Comparison of ENCODE assay signal across 8 mouse cellular contexts in genomic region chr12:83987583-83988441, GRCm38 (mm10). TPM values are rescaled to one million over a fixed set of nuclear protein-coding genes. Genes with fewer than 3 reads are reported as not detected.
DNase-seq lines count a peak whose midpoint lies in the region; ATAC-seq and TF ChIP-seq lines count a peak whose summit lies in the region.

Gene Acot2, plus strand, starts transcription at chr12:83987861.

- peaks cover 17% of the 10 kb centered on the region for H3K4me1 ChIP-seq in E14TG2a.4 (replicated peaks; ENCODE audit: low read depth, low read length)
- peaks cover 4% of the 10 kb centered on the region for H3K4me1 ChIP-seq in forebrain, embryonic 12.5 days
- H3K4me1 ChIP-seq in heart, embryonic 16.5 days (ENCODE audit: control insufficient read depth, insufficient read depth, low read length): peaks cover 14% of the 10 kb centered on the region
- peaks cover 0 to 6% of the 10 kb centered on the region in 2 experiments; a peak in 2 of 4 replicates for H3K4me1 ChIP-seq in liver, embryonic 14.5 days (replicated peaks; ENCODE audit: control insufficient read depth in 2 of 2, insufficient read depth in 2 of 2, low read length in 1 of 2)
- H3K4me1 ChIP-seq in stomach, embryonic 15.5 days: 0 out of 2 replicates have a peak, but pooled peaks cover 3% of the 10 kb centered on the region

- TF ChIP-seq CTCF in E14TG2a.4 (conservative IDR thresholded peaks at IDR 0.05; ENCODE audit: low read length): peak; percentile 28
- TF ChIP-seq CTCF in liver, embryonic 14.5 days (IDR thresholded peaks at IDR 0.05; ENCODE audit: low read depth): peak; percentile 66

- H3K27ac ChIP-seq in forebrain, embryonic 12.5 days: peak within 1 kb of the TSS; percentile 82
- peak within 1 kb of the TSS; percentile 99 for H3K27ac ChIP-seq in heart, embryonic 16.5 days (ENCODE audit: low read length)
- H3K27ac ChIP-seq in liver, embryonic 14.5 days: peak within 1 kb of the TSS; percentile 50
- peak within 1 kb of the TSS; percentile 91 for H3K27ac ChIP-seq in stomach, embryonic 15.5 days

- H3K4me3 ChIP-seq in E14TG2a.4 (replicated peaks; ENCODE audit: low read length): peak within 1 kb of the TSS; percentile 84
- peak within 1 kb of the TSS; percentile 65 for H3K4me3 ChIP-seq in forebrain, embryonic 12.5 days (replicated peaks)
- H3K4me3 ChIP-seq in heart, embryonic 16.5 days (ENCODE audit: low read length): peak within 1 kb of the TSS; percentile 70
- peak within 1 kb of the TSS; percentile 66 to 70 for H3K4me3 ChIP-seq in liver, embryonic 14.5 days (ENCODE audit: insufficient read depth in 1 of 2, low read depth in 2 of 2, low read length in 2 of 2)
- H3K4me3 ChIP-seq in stomach, embryonic 15.5 days (replicated peaks): peak within 1 kb of the TSS; percentile 65

- WGBS in forebrain, embryonic 12.5 days: under 1% methylated on average over 80 of the region's 80 CpGs
- WGBS in heart, embryonic 16.5 days: under 1% methylated on average over 79 of the region's 80 CpGs
- 1% methylated on average over 80 of the region's 80 CpGs for WGBS in liver, embryonic 14.5 days (ENCODE audit: insufficient replicate concordance)
- WGBS in stomach, embryonic 15.5 days: under 1% methylated on average over 80 of the region's 80 CpGs

- peaks cover 39% of the 10 kb centered on the region for H3K27me3 ChIP-seq in E14TG2a.4 (ENCODE audit: insufficient read depth, low read length)
- no peaks in the 10 kb centered on the region for H3K27me3 ChIP-seq in forebrain, embryonic 12.5 days
- H3K27me3 ChIP-seq in heart, embryonic 16.5 days (ENCODE audit: control insufficient read depth, insufficient read depth, low read length): no peaks in the 10 kb centered on the region
- H3K27me3 ChIP-seq in liver, embryonic 14.5 days (ENCODE audit: control insufficient read depth, insufficient read depth, low read length): no peaks in the 10 kb centered on the region
- no peaks in the 10 kb centered on the region for H3K27me3 ChIP-seq in stomach, embryonic 15.5 days (replicated peaks)

- DNase-seq in c-Kit-positive CD71-positive TER-119-positive erythroid progenitor cells, embryonic 14.5 days (ENCODE audit: low spot score): peak; percentile 53
- DNase-seq in kidney, postnatal 25 days: peak; percentile 77 to 89
- DNase-seq in liver, embryonic 14.5 days (ENCODE audit: low read depth in 3 of 3, low spot score in 3 of 3): peak in 1 of 3 experiments; percentile 56
- peak; percentile 85 for DNase-seq in neural tube, embryonic 10.5 days (ENCODE audit: extremely low spot score, low spot score)

- peak within 1 kb of the TSS; percentile 66 for H3K4me2 ChIP-seq in forebrain, embryonic 12.5 days
- H3K4me2 ChIP-seq in heart, embryonic 16.5 days (ENCODE audit: low read depth, low read length): peak within 1 kb of the TSS; percentile 67
- H3K4me2 ChIP-seq in liver, embryonic 14.5 days (ENCODE audit: low read depth): peak within 1 kb of the TSS; percentile 75
- H3K4me2 ChIP-seq in stomach, embryonic 15.5 days: peak within 1 kb of the TSS; percentile 61

- H3K36me3 ChIP-seq in E14TG2a.4 (ENCODE audit: insufficient read depth, low read length): no peaks in the 10 kb centered on the region
- H3K36me3 ChIP-seq in forebrain, embryonic 12.5 days (replicated peaks): no peaks in the 10 kb centered on the region
- H3K36me3 ChIP-seq in heart, embryonic 16.5 days (ENCODE audit: control insufficient read depth, insufficient read depth): no peaks in the 10 kb centered on the region; the same call in 1 of the 2 replicates
- H3K36me3 ChIP-seq in liver, embryonic 14.5 days (replicated peaks; ENCODE audit: control insufficient read depth, insufficient read depth, low read depth): no peaks in the 10 kb centered on the region
- H3K36me3 ChIP-seq in stomach, embryonic 15.5 days: no peaks in the 10 kb centered on the region

- H3K9me3 ChIP-seq in E14TG2a.4 (ENCODE audit: low read length): peaks cover 4% of the 10 kb centered on the region; the same call in 1 of the 2 replicates
- no peaks in the 10 kb centered on the region for H3K9me3 ChIP-seq in forebrain, embryonic 12.5 days
- no peaks in the 10 kb centered on the region; the same call in 1 of the 2 replicates for H3K9me3 ChIP-seq in heart, embryonic 16.5 days (replicated peaks; ENCODE audit: control insufficient read depth, low read length)
- H3K9me3 ChIP-seq in liver, embryonic 14.5 days (ENCODE audit: control insufficient read depth, low read length): no peaks in the 10 kb centered on the region
- no peaks in the 10 kb centered on the region for H3K9me3 ChIP-seq in stomach, embryonic 15.5 days

- ATAC-seq in forebrain, embryonic 12.5 days (ENCODE audit: low FRiP score): peak; percentile 90
- ATAC-seq in heart, embryonic 16.5 days (replicated peaks; ENCODE audit: extremely low read depth, insufficient read depth, low FRiP score): peak; percentile 82
- peak; percentile 77 for ATAC-seq in liver, embryonic 14.5 days (ENCODE audit: insufficient read depth)
- ATAC-seq in stomach, embryonic 15.5 days (ENCODE audit: insufficient read depth, low FRiP score, low read depth): peak; percentile 84

- TF ChIP-seq EP300 in liver, embryonic 14.5 days (IDR thresholded peaks at IDR 0.05; ENCODE audit: low read depth): no peak

- peak within 1 kb of the TSS; percentile 74 for H3K9ac ChIP-seq in forebrain, embryonic 12.5 days
- H3K9ac ChIP-seq in heart, embryonic 16.5 days (ENCODE audit: low read length): peak within 1 kb of the TSS; percentile 90
- peak within 1 kb of the TSS; percentile 70 for H3K9ac ChIP-seq in liver, embryonic 14.5 days (replicated peaks)
- peak within 1 kb of the TSS; percentile 46; the same call in 1 of the 2 replicates for H3K9ac ChIP-seq in stomach, embryonic 15.5 days

RNA-seq across cellular contexts. Expression of gene Acot2, which starts in this region (rescaled TPM):
- polyA plus RNA-seq in forebrain, embryonic 12.5 days (2016; fragmentation: Nextera tagmentation; extraction: Ambion mirVana): 10.3 and 11.7 TPM in 2 replicates
- 75.6 and 85.0 TPM in 2 replicates for polyA plus RNA-seq in heart, embryonic 16.5 days (2015; fragmentation: Nextera tagmentation; extraction: Ambion mirVana)
- 2.7 and 2.9 TPM in 2 replicates for polyA plus RNA-seq in liver, embryonic 14.5 days (2012; rRNA removed)
- 5.5 and 6.0 TPM in 2 replicates for polyA plus RNA-seq in liver, embryonic 14.5 days (2014; fragmentation: Nextera tagmentation; extraction: Ambion mirVana)
- polyA plus RNA-seq in stomach, embryonic 15.5 days (2015; fragmentation: Nextera tagmentation; extraction: Ambion mirVana): 29.0 and 30.0 TPM in 2 replicates
